Mouse (Mus musculus) brain, embryonic 14.5 days (tissue): ENCODE results near the gene Mfap2. TPM values are rescaled to one million over a fixed set of nuclear protein-coding genes. Genes with fewer than 3 reads are reported as not detected.

Experiments
- DNase-seq: peaks from one replicate; pipeline ENCODE4 v3.0.0-alpha.2; 2011; ENCODE audit warnings: low read depth
- CTCF ChIP-seq: fragments of 200-500 bp; IDR thresholded peaks from 2 replicates; pipeline ENCODE4 v1.5.1; 2012; ENCODE audit warnings: inconsistent platforms, mild to moderate bottlenecking, moderate library complexity, borderline replicate concordance; ENCODE audit not compliant: insufficient read depth, insufficient read length; ENCODE audit errors: extremely low read depth
- POLR2A ChIP-seq: fragments of 200-500 bp; IDR thresholded peaks from 2 replicates; pipeline ENCODE4 v1.6.1; 2012; ENCODE audit warnings: mild to moderate bottlenecking, inconsistent platforms, borderline replicate concordance; ENCODE audit not compliant: poor library complexity, insufficient read depth, insufficient read length, severe bottlenecking; ENCODE audit errors: extremely low read depth
- polyA plus RNA-seq: library from polyadenylated mRNA; depleted of rRNA; stranded (reverse); fragments of >200 nt; gene quantifications from 2 replicates; pipeline ENCODE4 v1.2.3, GENCODE M21; 2012

Gene Mfap2
- polyA plus RNA-seq, 1 experiment, result 186 TPM

DNA sequence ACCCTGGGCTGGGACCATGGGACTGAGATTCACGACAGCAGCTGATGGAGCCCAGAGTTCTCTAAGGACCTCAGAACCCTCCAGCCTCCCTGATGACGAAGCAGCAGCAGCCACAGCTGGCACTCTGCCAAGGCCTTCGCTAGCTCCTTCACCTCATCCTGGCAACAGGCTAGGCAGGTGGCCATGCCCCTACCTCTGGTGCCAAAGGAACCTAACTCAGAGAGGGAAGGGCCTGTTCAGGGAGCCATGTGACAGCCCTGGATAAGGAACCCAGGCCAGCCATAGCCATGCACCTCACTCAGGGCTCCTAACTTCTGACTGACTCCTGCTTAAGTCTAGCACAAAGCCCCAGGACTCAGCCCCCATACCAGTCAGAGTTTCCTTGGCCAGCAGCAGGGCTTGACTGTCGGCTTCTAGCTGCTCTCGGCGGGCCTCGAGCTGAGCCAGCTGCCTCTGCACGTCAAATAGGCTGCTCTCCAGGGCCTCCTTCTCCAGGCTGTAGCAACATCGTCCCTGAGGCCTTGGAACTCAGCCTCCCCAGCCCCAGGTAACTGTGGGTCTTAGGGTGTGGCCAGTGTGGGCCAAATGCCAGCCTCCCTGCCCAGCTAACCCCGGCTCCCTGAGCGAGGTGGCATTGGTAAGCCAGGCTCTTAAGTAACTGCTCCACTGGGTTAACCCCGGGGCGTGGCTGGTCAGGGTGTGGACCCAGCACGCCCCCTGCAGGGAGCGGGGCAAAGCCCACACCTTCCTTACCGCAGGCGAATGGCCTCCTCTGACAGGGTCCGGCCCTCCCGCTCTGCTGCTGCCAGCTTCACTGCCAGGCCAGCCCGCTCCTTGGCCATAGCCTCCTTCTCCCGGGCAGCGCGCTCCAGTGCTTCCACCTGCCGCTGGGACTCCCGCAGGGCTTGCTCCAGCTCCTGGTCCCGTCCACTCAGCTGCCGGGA, 23.7 kb downstream of the Mfap2 start:
- no peak for DNase-seq

DNA sequence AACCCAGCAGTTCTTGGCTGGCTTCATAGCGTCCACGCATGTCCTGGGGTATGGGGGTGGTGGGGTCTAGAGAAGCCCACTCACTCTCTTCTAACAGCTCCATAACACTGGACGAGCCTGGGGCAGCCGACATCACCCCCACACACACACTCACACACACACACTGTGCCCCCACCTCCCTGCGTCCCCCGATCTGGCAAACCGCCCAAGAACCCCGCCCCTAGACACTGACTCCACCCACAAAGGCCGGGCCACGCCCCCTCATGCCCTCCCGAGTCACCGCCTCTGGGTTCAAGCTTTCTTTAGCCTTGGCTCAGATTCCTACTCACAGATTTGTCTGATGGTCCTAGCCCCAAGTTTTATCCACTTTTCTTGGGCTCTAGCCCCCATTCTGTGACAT, 30.9 kb downstream of the Mfap2 start:
- DNase-seq, result no peak
- no peak for TF ChIP-seq CTCF
- TF ChIP-seq POLR2A, result no peak

More for the DNA sequence above, 23.7 kb downstream of the Mfap2 start:
- TF ChIP-seq CTCF, result no peak
- TF ChIP-seq POLR2A, result no peak

DNA sequence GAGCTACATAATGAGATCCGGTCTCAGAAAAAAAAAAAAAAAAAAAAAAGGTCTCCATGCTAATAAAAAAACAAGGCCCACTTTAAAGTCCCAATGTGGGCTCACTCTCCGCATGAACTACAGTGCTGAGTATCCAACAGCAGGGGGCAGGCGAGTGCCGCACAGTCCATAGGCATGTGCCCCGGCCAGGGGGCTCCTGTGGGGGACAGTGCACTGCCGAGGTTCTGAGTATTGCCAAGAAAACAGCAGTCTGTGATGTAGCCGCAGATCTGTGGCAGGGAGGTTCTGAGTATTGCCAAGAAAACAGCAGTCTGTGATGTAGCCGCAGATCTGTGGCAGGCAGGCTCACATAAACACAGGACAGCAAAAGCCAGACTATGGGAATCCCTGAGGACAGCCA, 34.6 kb downstream of the Mfap2 start:
- peak; percentile 89 for TF ChIP-seq CTCF
- TF ChIP-seq POLR2A, result no peak

GRCm38 (mm10) chr4:141048810-141049475, 38.7 kb downstream of the Mfap2 start:
- peak; percentile 80 for DNase-seq
- TF ChIP-seq POLR2A (no peak), CTCF (no peak)

More for the DNA sequence above, 34.6 kb downstream of the Mfap2 start:
- DNase-seq, result peak; percentile 82

GRCm38 (mm10) chr4:141049476-141049835, 39.2 kb downstream of the Mfap2 start:
- no peak for TF ChIP-seq CTCF
- no peak for TF ChIP-seq POLR2A
- peak; percentile 97 for DNase-seq

DNA sequence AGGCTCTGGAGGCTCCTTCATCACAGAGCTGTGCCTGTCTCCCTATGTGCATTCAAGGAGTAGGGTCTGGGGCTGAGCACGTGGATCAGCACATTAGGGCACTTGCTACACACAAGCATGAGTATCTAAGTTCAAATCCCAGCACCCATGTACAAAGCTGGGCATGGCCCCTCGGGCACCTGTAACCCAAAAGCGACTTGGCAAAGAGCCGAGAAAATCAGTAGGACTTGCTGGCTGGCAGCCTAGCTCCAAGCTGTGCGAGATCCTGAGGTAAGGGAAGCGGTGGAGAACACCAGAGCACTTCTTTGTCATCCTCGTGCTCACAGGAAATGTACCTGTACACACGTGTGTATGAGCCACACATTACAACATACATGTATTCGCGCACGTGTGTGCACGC, 42.2 kb downstream of the Mfap2 start:
- no peak for TF ChIP-seq CTCF
- no peak for TF ChIP-seq POLR2A
- peak; percentile 60 for DNase-seq

- DNase-seq, result no peak
- TF ChIP-seq CTCF, result no peak
- no peak for TF ChIP-seq POLR2A
Measured at GRCm38 (mm10) chr4:141053138-141053537, 42.9 kb downstream of the Mfap2 start.

GRCm38 (mm10) chr4:141053568-141054161, 43.4 kb downstream of the Mfap2 start:
- DNase-seq, result peak; percentile 91
- TF ChIP-seq CTCF, result no peak
- no peak for TF ChIP-seq POLR2A

DNA sequence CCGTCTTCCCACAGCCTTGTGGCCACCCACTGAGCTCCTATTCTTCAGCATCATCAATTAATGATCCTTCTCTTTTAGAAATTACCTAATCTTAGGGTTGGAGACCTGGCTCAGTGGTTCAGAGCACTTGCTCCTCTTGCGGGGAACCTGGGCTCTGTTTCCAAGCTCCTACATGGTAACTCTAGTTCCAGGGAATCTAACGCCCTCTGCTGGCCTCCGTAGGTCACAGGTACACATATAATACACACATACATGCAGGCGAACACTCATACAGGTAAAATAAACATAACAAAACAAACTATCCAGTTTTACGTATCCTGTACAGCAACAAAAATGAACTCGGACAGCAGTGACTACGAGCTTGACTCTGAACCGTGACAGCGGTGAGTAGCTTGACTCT, 46.8 kb downstream of the Mfap2 start:
- DNase-seq, result no peak
- no peak for TF ChIP-seq POLR2A
- TF ChIP-seq CTCF, result no peak

- no peak for DNase-seq
- TF ChIP-seq CTCF (no peak), POLR2A (no peak)
Measured at GRCm38 (mm10) chr4:141058835-141059234, 48.6 kb downstream of the Mfap2 start.

- no peak for TF ChIP-seq CTCF
- no peak for TF ChIP-seq POLR2A
- peak; percentile 31 for DNase-seq
Measured at GRCm38 (mm10) chr4:141059616-141060425, 49.6 kb downstream of the Mfap2 start.
